Mouse (Mus musculus): ENCODE results near the gene Wdhd1. TPM values are rescaled to one million over a fixed set of nuclear protein-coding genes. Genes with fewer than 3 reads are reported as not detected.
A peak's percentile ranks its signal among the peaks of the same experiment; 100 is the strongest.

Gene Wdhd1
- total RNA-seq (2012; rRNA removed) = 37.1 and 46.3 TPM in 2 replicates
- 61.4 and 63.2 TPM in 2 replicates for total RNA-seq (2014; rRNA removed)
- polyA plus RNA-seq (2012; ENCODE audit: insufficient read length, low read depth) = 81.0 and 92.8 TPM in 2 replicates

DNA sequence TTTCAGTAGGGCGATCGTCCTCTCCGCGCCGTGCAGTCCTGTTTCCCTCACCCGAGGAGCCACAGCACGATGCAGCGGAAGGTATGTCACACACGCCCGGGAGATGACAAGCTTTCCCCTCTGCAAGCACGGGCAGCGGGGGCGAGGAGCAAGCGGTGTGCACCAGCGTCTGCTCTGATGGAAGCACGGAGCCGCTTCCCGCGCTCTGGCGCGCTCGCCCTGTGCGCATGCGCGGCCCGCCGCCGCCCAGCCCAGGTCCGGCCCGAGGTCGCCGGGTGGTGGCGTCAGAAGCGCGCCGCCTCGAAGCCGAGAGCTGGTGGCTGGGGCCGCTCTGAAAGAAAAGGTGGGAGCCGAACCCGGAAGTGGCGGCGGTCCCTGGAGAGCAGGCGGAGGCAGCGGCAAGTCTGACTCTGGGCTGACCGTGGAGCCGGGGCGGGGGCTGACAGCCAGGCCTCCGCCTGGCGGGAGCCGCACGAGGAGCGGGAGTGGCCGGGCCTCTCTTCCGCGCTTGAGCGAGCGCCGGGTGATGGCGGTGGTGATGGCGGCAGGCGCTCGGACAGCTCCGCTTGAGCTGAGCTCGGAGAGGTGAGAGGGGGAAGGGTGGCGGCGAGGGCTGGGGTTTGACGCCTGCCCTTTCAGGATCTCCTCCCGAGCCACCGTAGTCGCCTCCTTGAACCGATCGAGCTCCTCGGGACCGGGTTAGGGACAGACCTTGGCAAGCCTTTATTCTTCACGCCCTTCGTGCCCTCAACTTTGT lies at the start of gene Wdhd1, which contains the start of gene Socs4:
TSS of gene Wdhd1 (minus strand) at position 221 of the 757 bp plus-strand sequence.
TSS of gene Socs4 (plus strand) at position 295 of the 757 bp plus-strand sequence.
- Histone ChIP-seq H3K9ac (ENCODE audit: insufficient read depth, low read depth) (peak within 1 kb of the TSS; percentile 90), H3K79me2 (replicated peaks; ENCODE audit: control insufficient read depth, extremely low read depth, insufficient read depth, poor library complexity, severe bottlenecking) (peaks cover 66% of the 10 kb centered on the region), H3K27me3 (replicated peaks) (no peaks in the 10 kb centered on the region), H3K4me3 (replicated peaks in 1 of 3; ENCODE audit: low read depth in 2 of 3, low read length in 2 of 3, poor library complexity in 1 of 3) (peak within 1 kb of the TSS; percentile 66 to 89 (median 87)), H3K4me2 (ENCODE audit: insufficient read depth, low read depth, poor library complexity, severe bottlenecking) (peak within 1 kb of the TSS; percentile 21; the same call in 1 of the 2 replicates), H3K9me3 (replicated peaks; ENCODE audit: low read length) (no peaks in the 10 kb centered on the region), H3K27ac (ENCODE audit: insufficient read depth, low read depth) (peak within 1 kb of the TSS; percentile 75), H3K4me1 (ENCODE audit: control insufficient read depth in 1 of 2, insufficient read depth in 2 of 2) (peaks cover 0 to 26% of the 10 kb centered on the region in 2 experiments; a peak in 2 of 4 replicates), H3K36me3 (replicated peaks in 1 of 2; ENCODE audit: control insufficient read depth in 1 of 2, insufficient read depth in 1 of 2, low read length in 1 of 2) (peaks cover 14 to 33% of the 10 kb centered on the region in 2 experiments)
- dilution Hi-C loops (cut with MboI; ENCODE audit: extremely low pct_ligation_motif_present, extremely low pct_unique_long_range_greater_than_20kb, low sequenced_read_pairs) = no loop called here
- in situ Hi-C loops (cut with MboI; ENCODE audit: low pct_ligation_motif_present, low pct_unique_long_range_greater_than_20kb, low sequenced_read_pairs) = no loop called here
- DNase-seq (ENCODE audit: extremely low read depth) = peak; percentile 93
- TF ChIP-seq JUN (IDR thresholded peaks at IDR 0.05; ENCODE audit: insufficient read depth, low read depth, low read length) = no peak
- TF ChIP-seq IRF4 (IDR thresholded peaks at IDR 0.05; ENCODE audit: low read depth, low read length) = peak; percentile 47
- TF ChIP-seq POLR2AphosphoS2 (IDR thresholded peaks at IDR 0.05; ENCODE audit: low read depth, low read length) = peak; percentile 89
- TF ChIP-seq EP300 (IDR thresholded peaks at IDR 0.05; ENCODE audit: low read length) = no peak; the same call in 1 of the 2 replicates
- TF ChIP-seq USF2 (conservative IDR thresholded peaks at IDR 0.05; ENCODE audit: low read depth, low read length) = no peak
- no peak; the same call in 1 of the 2 replicates for TF ChIP-seq GABPA (IDR thresholded peaks at IDR 0.05; ENCODE audit: insufficient replicate concordance, low read depth, low read length)
- peak; percentile 93 for TF ChIP-seq POLR2A (IDR thresholded peaks at IDR 0.05; ENCODE audit: low read depth, low read length)
- 0 out of 2 replicates have a peak, but pooled peaks have one; percentile 55 for TF ChIP-seq TBP (conservative IDR thresholded peaks at IDR 0.05; ENCODE audit: low read depth, low read length)
- peak; percentile 69 for TF ChIP-seq UBTF (IDR thresholded peaks at IDR 0.05; ENCODE audit: low read depth, low read length)
- peak; percentile 58; the same call in 1 of the 2 replicates for TF ChIP-seq MYC (IDR thresholded peaks at IDR 0.05; ENCODE audit: low read depth, low read length)
- 0 out of 2 replicates have a peak, but pooled peaks have one; percentile 20 for TF ChIP-seq RCOR1 (conservative IDR thresholded peaks at IDR 0.05; ENCODE audit: low read depth, low read length)
- TF ChIP-seq USF1 (IDR thresholded peaks at IDR 0.05; ENCODE audit: low read depth, low read length) = no peak
- no peak; the same call in none of the 2 replicates for TF ChIP-seq RAD21 (IDR thresholded peaks at IDR 0.05; ENCODE audit: low read depth, low read length)
- peak; percentile 88 for TF ChIP-seq MAX (IDR thresholded peaks at IDR 0.05; ENCODE audit: low read length)
- TF ChIP-seq CHD1 (IDR thresholded peaks at IDR 0.05; ENCODE audit: low read depth, low read length) = peak; percentile 61; the same call in 1 of the 2 replicates
- peak; percentile 83 for TF ChIP-seq TCF12 (IDR thresholded peaks at IDR 0.05; ENCODE audit: low read depth, low read length)
- TF ChIP-seq MEF2A (IDR thresholded peaks at IDR 0.05; ENCODE audit: borderline replicate concordance, low read depth, low read length) = peak; percentile 84; the same call in 1 of the 2 replicates
- TF ChIP-seq ZNF384 (IDR thresholded peaks at IDR 0.05; ENCODE audit: low read depth, low read length) = no peak
- peak; percentile 84; the same call in 1 of the 2 replicates for TF ChIP-seq KAT2A (IDR thresholded peaks at IDR 0.05; ENCODE audit: insufficient replicate concordance, low read length)
- TF ChIP-seq ZC3H11A (IDR thresholded peaks at IDR 0.05; ENCODE audit: low read depth, low read length) = no peak
- TF ChIP-seq ELF1 (IDR thresholded peaks at IDR 0.05; ENCODE audit: low read depth, low read length) = peak; percentile 100
- TF ChIP-seq CHD2 (IDR thresholded peaks at IDR 0.05; ENCODE audit: low read length) = peak; percentile 69
- TF ChIP-seq MXI1 (IDR thresholded peaks at IDR 0.05; ENCODE audit: low read depth, low read length) = peak; percentile 85
- TF ChIP-seq BHLHE40 (IDR thresholded peaks at IDR 0.05; ENCODE audit: low read depth, low read length) = peak; percentile 53; the same call in 1 of the 2 replicates
- no peak for TF ChIP-seq JUND (conservative IDR thresholded peaks at IDR 0.05; ENCODE audit: low read depth, low read length)
- TF ChIP-seq NELFE (IDR thresholded peaks at IDR 0.05; ENCODE audit: low read depth, low read length) = peak; percentile 92
- peak; percentile 81 for TF ChIP-seq HCFC1 (IDR thresholded peaks at IDR 0.05; ENCODE audit: low read depth, low read length)
- peak in 1 of 2 experiments; percentile 30; a peak in 2 of 4 replicates for TF ChIP-seq CTCF (conservative IDR thresholded peaks at IDR 0.05 in 1 of 2, IDR thresholded peaks at IDR 0.05 in 1 of 2; ENCODE audit: low read depth in 2 of 2, low read length in 2 of 2)
- TF ChIP-seq ZKSCAN1 (IDR thresholded peaks at IDR 0.05; ENCODE audit: borderline replicate concordance, low read depth, low read length) = no peak
- TF ChIP-seq MAFK (IDR thresholded peaks at IDR 0.05; ENCODE audit: insufficient replicate concordance, low read length) = no peak
- TF ChIP-seq PAX5 (IDR thresholded peaks at IDR 0.05; ENCODE audit: low read length) = no peak
- TF ChIP-seq MAZ (IDR thresholded peaks at IDR 0.05; ENCODE audit: low read depth, low read length) = peak; percentile 48; the same call in 1 of the 2 replicates
- TF ChIP-seq ZMIZ1 (IDR thresholded peaks at IDR 0.05; ENCODE audit: low read depth, low read length) = peak; percentile 87
- no peak for TF ChIP-seq SMC3 (IDR thresholded peaks at IDR 0.05; ENCODE audit: low read depth, low read length)
- TF ChIP-seq E2F4 (IDR thresholded peaks at IDR 0.05; ENCODE audit: insufficient replicate concordance, low read depth, low read length) = peak; percentile 90
- TF ChIP-seq SIN3A (IDR thresholded peaks at IDR 0.05; ENCODE audit: low read length) = peak; percentile 81
- TF ChIP-seq NRF1 (IDR thresholded peaks at IDR 0.05; ENCODE audit: low read depth, low read length) = peak; percentile 98

Measured in CH12.LX (cell line).